14 mouse cellular contexts compared by ENCODE assay signal in the genomic region with DNA sequence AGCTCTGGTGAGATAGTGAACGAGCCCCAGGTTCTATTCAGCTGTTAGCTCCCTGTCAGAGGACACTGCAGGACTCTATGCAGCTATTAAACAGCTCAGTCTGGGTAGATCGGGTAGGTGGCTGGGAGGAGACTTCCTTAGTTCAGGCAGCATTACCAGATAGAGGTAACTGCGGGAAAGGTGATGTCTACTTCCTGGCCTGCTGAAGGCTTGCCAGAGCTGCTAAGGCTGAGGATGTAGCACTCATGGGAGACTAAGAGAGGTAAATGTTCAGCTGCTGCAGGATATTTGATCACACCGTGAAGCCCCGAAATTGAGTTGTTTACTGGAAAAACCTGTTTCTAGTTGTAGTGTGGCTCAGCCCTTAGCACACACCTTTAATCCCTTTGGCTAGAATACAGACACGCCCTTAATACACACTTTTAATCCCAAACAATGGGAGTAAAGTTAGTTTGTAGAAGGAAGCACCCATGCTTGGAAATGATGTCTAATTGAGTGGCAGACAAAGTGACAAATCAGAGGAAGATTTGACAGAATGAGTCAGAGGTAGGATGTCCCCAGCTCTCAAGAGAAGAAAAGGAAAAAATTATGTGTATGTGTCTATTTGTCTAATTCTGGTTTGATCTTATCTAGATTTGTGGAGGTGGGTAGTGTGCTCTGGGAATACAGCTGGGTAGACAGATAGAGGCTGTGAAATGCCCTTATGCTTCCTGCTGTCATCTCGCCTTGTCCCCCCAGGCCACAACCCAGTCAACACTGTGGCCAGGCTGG.
"Had no signal": no experiment of that assay in that cellular context is flagged by ENCODE, and none has a peak within 500 bp of the region (broad histone marks: within the 10 kb centered on the region; RNA-seq: fewer than 3 reads in every experiment).

No protein-coding gene starts in this region.

- H3K4me3 ChIP-seq: limb, embryonic 12.5 days; liver, embryonic 13.5 days; neural tube, embryonic 15.5 days had no signal

- H3K36me3 ChIP-seq: limb, embryonic 12.5 days; liver, embryonic 13.5 days; neural tube, embryonic 15.5 days had no signal

- H3K4me1 ChIP-seq: limb, embryonic 12.5 days; neural tube, embryonic 15.5 days had no signal

- ATAC-seq: liver, postnatal 0 days had no signal

- H3K27me3 ChIP-seq: limb, embryonic 12.5 days; liver, embryonic 13.5 days; neural tube, embryonic 15.5 days had no signal

- H3K9me3 ChIP-seq: limb, embryonic 12.5 days; liver, embryonic 13.5 days; neural tube, embryonic 15.5 days had no signal

- DNase-seq: kidney, adult 11 months; kidney, adult 9 months; kidney, postnatal 36 days; layer of hippocampus, adult 9-11 months; layer of hippocampus, postnatal 36 days; liver; liver, embryonic 13.5 days; liver, postnatal 0 days; lung, postnatal 36 days; right cerebral cortex, adult 18-20 months; right cerebral cortex, postnatal 25 days; thymus, postnatal 14 days had no signal
